Mouse (Mus musculus): Measurements from ENCODE around the gene Tjp1. TPM values are rescaled to one million over a fixed set of nuclear protein-coding genes. Genes with fewer than 3 reads are reported as not detected.

The Tjp1 gene
- polyA plus RNA-seq, 1 experiment, result 2.3 TPM

- Histone ChIP-seq H3K27me3 (ENCODE audit: control insufficient read depth, insufficient read depth, low read length) (no peaks in the 10 kb centered on the region), H3K27ac (ENCODE audit: insufficient read depth, low read length) (no peak overlapping the region), H3K36me3 (ENCODE audit: control insufficient read depth, insufficient read depth, low read length) (no peaks in the 10 kb centered on the region), H3K4me3 (ENCODE audit: extremely low read depth, insufficient read depth, insufficient read length) (no peak overlapping the region), H3K4me1 (ENCODE audit: control insufficient read depth, insufficient read depth, insufficient read length) (no peaks in the 10 kb centered on the region; the same call in 1 of the 2 replicates)
- no peak for DNase-seq (ENCODE audit: low read depth in 1 of 2, low spot score in 2 of 2)
- 80% methylated on average over 1 of the region's 1 CpGs for WGBS
- TF ChIP-seq CTCF (IDR thresholded peaks at IDR 0.05; ENCODE audit: extremely low read depth, insufficient read depth, insufficient read length, insufficient replicate concordance), result no peak
- TF ChIP-seq POLR2A (IDR thresholded peaks at IDR 0.05; ENCODE audit: low read depth, low read length), result no peak
Measured at GRCm38 (mm10) chr7:65356204-65356603, 171.4 kb downstream of the Tjp1 start.

- TF ChIP-seq POLR2A (IDR thresholded peaks at IDR 0.05; ENCODE audit: low read depth, low read length), result no peak
- TF ChIP-seq CTCF (IDR thresholded peaks at IDR 0.05; ENCODE audit: extremely low read depth, insufficient read depth, insufficient read length, insufficient replicate concordance), result no peak
- Histone ChIP-seq H3K4me1 (ENCODE audit: control insufficient read depth, insufficient read depth, insufficient read length) (no peaks in the 10 kb centered on the region; the same call in 1 of the 2 replicates), H3K27me3 (ENCODE audit: control insufficient read depth, insufficient read depth, low read length) (no peaks in the 10 kb centered on the region), H3K4me3 (ENCODE audit: extremely low read depth, insufficient read depth, insufficient read length) (no peak overlapping the region), H3K27ac (ENCODE audit: insufficient read depth, low read length) (no peak overlapping the region), H3K36me3 (ENCODE audit: control insufficient read depth, insufficient read depth, low read length) (no peaks in the 10 kb centered on the region)
- no peak for DNase-seq (ENCODE audit: low read depth in 1 of 2, low spot score in 2 of 2)
- WGBS, result 8% methylated on average over 2 of the region's 2 CpGs
Measured at GRCm38 (mm10) chr7:65354908-65355307, 172.7 kb downstream of the Tjp1 start.

- no peak overlapping the region for H3K27ac ChIP-seq (ENCODE audit: insufficient read depth, low read length)
- H3K36me3 ChIP-seq (ENCODE audit: control insufficient read depth, insufficient read depth, low read length), result no peaks in the 10 kb centered on the region
- H3K4me1 ChIP-seq (ENCODE audit: control insufficient read depth, insufficient read depth, insufficient read length), result no peaks in the 10 kb centered on the region
- H3K4me3 ChIP-seq (ENCODE audit: extremely low read depth, insufficient read depth, insufficient read length), result no peak overlapping the region
- no peak for DNase-seq (ENCODE audit: low read depth in 1 of 2, low spot score in 2 of 2)
- TF ChIP-seq CTCF (IDR thresholded peaks at IDR 0.05; ENCODE audit: extremely low read depth, insufficient read depth, insufficient read length, insufficient replicate concordance) (no peak), POLR2A (IDR thresholded peaks at IDR 0.05; ENCODE audit: low read depth, low read length) (no peak)
- 84% methylated on average over 4 of the region's 4 CpGs for WGBS
- H3K27me3 ChIP-seq (ENCODE audit: control insufficient read depth, insufficient read depth, low read length), result no peaks in the 10 kb centered on the region
Measured at GRCm38 (mm10) chr7:65350348-65351079, 177.1 kb downstream of the Tjp1 start.

- no peak overlapping the region for H3K4me3 ChIP-seq (ENCODE audit: extremely low read depth, insufficient read depth, insufficient read length)
Measured at GRCm38 (mm10) chr7:65348540-65348939, 179.0 kb downstream of the Tjp1 start.

GRCm38 (mm10) chr7:65345314-65345713 is 182.3 kb downstream of the Tjp1 start:
- no peaks in the 10 kb centered on the region for H3K27me3 ChIP-seq (ENCODE audit: control insufficient read depth, insufficient read depth, low read length)
- no peak for TF ChIP-seq CTCF (IDR thresholded peaks at IDR 0.05; ENCODE audit: extremely low read depth, insufficient read depth, insufficient read length, insufficient replicate concordance)
- TF ChIP-seq POLR2A (IDR thresholded peaks at IDR 0.05; ENCODE audit: low read depth, low read length), result no peak
- no peaks in the 10 kb centered on the region for H3K4me1 ChIP-seq (ENCODE audit: control insufficient read depth, insufficient read depth, insufficient read length)
- WGBS, result 90% methylated on average over 3 of the region's 3 CpGs
- DNase-seq (ENCODE audit: low read depth in 1 of 2, low spot score in 2 of 2), result no peak
- no peak overlapping the region for H3K4me3 ChIP-seq (ENCODE audit: extremely low read depth, insufficient read depth, insufficient read length)
- H3K36me3 ChIP-seq (ENCODE audit: control insufficient read depth, insufficient read depth, low read length), result no peaks in the 10 kb centered on the region
- H3K27ac ChIP-seq (ENCODE audit: insufficient read depth, low read length), result no peak overlapping the region

More at GRCm38 (mm10) chr7:65348540-65348939, 179.0 kb downstream of the Tjp1 start:
- no peaks in the 10 kb centered on the region for H3K36me3 ChIP-seq (ENCODE audit: control insufficient read depth, insufficient read depth, low read length)
- DNase-seq (ENCODE audit: low read depth in 1 of 2, low spot score in 2 of 2), result no peak
- no peaks in the 10 kb centered on the region for H3K4me1 ChIP-seq (ENCODE audit: control insufficient read depth, insufficient read depth, insufficient read length)
- TF ChIP-seq CTCF (IDR thresholded peaks at IDR 0.05; ENCODE audit: extremely low read depth, insufficient read depth, insufficient read length, insufficient replicate concordance), result no peak
- no peak for TF ChIP-seq POLR2A (IDR thresholded peaks at IDR 0.05; ENCODE audit: low read depth, low read length)
- no peak overlapping the region for H3K27ac ChIP-seq (ENCODE audit: insufficient read depth, low read length)
- no peaks in the 10 kb centered on the region for H3K27me3 ChIP-seq (ENCODE audit: control insufficient read depth, insufficient read depth, low read length)

- Histone ChIP-seq H3K36me3 (ENCODE audit: control insufficient read depth, insufficient read depth, low read length) (no peaks in the 10 kb centered on the region), H3K27ac (ENCODE audit: insufficient read depth, low read length) (no peak overlapping the region), H3K4me1 (ENCODE audit: control insufficient read depth, insufficient read depth, insufficient read length) (no peaks in the 10 kb centered on the region), H3K27me3 (ENCODE audit: control insufficient read depth, insufficient read depth, low read length) (no peaks in the 10 kb centered on the region), H3K4me3 (ENCODE audit: extremely low read depth, insufficient read depth, insufficient read length) (no peak overlapping the region)
- 90% methylated on average over 7 of the region's 7 CpGs for WGBS
- TF ChIP-seq CTCF (IDR thresholded peaks at IDR 0.05; ENCODE audit: extremely low read depth, insufficient read depth, insufficient read length, insufficient replicate concordance) (no peak), POLR2A (IDR thresholded peaks at IDR 0.05; ENCODE audit: low read depth, low read length) (no peak)
- no peak for DNase-seq (ENCODE audit: low read depth in 1 of 2, low spot score in 2 of 2)
Measured at GRCm38 (mm10) chr7:65337581-65338270, 189.9 kb downstream of the Tjp1 start.
